Mouse (Mus musculus): ENCODE results near the gene Slf2. TPM values are rescaled to one million over a fixed set of nuclear protein-coding genes. Genes with fewer than 3 reads are reported as not detected.

Slf2 gene
- polyA plus RNA-seq, 1 experiment from 2014 or later, result 25.8 TPM

DNA sequence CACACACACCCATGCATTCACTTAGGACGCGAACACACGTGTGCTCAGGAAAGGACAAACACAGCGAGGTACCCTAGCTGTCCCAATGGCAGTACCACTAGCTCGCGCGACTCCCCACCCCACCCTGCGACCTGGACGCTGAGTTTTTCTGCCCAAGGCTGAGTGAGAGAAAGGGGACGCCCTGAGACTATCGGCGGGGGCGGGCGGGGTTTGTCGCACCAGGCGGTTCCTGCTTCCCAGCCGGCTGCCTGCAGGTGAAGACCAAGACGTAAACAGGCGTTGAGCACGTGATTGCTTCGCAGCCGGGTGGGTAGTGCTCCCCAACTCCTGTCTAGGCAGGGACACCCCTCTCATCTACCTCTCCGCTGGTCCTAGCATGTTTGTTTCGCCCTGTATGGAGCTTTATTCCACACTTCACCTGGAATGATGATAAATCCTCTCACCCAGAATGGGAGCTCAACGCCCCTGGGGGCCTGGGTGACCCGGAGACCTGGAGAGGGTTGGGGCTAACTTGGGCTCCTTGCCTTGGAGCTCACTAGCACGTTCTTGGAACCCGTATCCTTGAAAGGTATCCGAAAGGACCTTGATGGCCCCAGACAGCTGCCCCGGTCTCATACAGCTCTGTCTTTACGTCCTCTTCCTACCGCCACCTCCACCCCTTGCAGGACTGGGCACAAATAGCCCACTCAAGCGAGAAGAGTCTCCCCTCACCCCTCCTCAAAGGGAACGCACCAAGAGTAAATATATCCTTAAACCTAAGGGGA, 84.7 kb downstream of the Slf2 start:
- peak; percentile 62 for ATAC-seq
- Histone ChIP-seq H3K9me3 (replicated peaks) (no peaks in the 10 kb centered on the region), H3K4me2 (peak overlapping the region; percentile 93), H3K27ac (peak overlapping the region; percentile 79), H3K27me3 (replicated peaks) (peaks cover 3% of the 10 kb centered on the region; the same call in 1 of the 2 replicates), H3K9ac (peak overlapping the region; percentile 70), H3K36me3 (peaks cover 19% of the 10 kb centered on the region), H3K4me3 (peak overlapping the region; percentile 66), H3K4me1 (peaks cover 76% of the 10 kb centered on the region)
- WGBS (ENCODE audit: insufficient replicate concordance), result under 1% methylated on average over 34 of the region's 34 CpGs

GRCm38 (mm10) chr19:45016341-45017215, 85.6 kb downstream of the Slf2 start:
- Histone ChIP-seq H3K4me2 (peak overlapping the region; percentile 93), H3K9ac (peak overlapping the region; percentile 70), H3K36me3 (peaks cover 16% of the 10 kb centered on the region), H3K9me3 (replicated peaks) (no peaks in the 10 kb centered on the region), H3K4me3 (peak overlapping the region; percentile 66), H3K27ac (peak overlapping the region; percentile 79), H3K4me1 (peaks cover 82% of the 10 kb centered on the region), H3K27me3 (replicated peaks) (peaks cover 3% of the 10 kb centered on the region; the same call in 1 of the 2 replicates)
- no peak for ATAC-seq
- WGBS (ENCODE audit: insufficient replicate concordance), result 3% methylated on average over 17 of the region's 18 CpGs

DNA sequence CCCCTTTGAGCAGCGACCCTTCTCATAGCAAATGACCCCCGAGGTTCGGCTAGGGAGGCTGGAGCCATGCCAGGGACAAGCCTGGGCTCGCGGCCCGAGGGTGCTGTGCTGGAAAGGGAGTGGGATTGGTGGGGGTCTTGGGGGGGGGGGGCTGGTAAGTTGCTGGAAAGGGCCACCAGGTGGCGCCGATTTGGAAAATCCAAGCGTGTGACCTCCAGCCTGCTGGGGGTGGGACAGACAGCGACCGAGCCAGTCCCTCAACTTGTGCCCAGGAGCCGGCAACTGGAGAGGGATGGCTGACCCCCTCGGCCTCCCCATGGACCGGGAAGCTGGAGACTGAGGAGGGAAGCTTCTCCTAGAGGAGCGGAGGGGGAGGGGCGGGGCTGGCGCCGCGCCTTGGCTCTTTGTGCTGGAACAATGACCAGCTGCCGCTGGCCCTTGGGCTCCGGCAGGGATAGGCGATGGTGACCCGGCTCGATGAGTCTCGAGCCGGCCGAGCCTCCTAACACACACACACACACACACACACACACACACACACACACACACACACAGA, 86.3 kb downstream of the Slf2 start:
- Histone ChIP-seq H3K9ac (peak overlapping the region; percentile 69), H3K36me3 (peaks cover 12% of the 10 kb centered on the region), H3K4me3 (peak overlapping the region; percentile 66), H3K9me3 (replicated peaks) (no peaks in the 10 kb centered on the region), H3K4me2 (peak overlapping the region; percentile 93), H3K4me1 (peaks cover 82% of the 10 kb centered on the region), H3K27ac (peak overlapping the region; percentile 79), H3K27me3 (replicated peaks) (peaks cover 3% of the 10 kb centered on the region; the same call in 1 of the 2 replicates)
- peak; percentile 41 for ATAC-seq
- under 1% methylated on average over 27 of the region's 27 CpGs for WGBS (ENCODE audit: insufficient replicate concordance)

GRCm38 (mm10) chr19:45017909-45018308, 87.0 kb downstream of the Slf2 start:
- H3K27me3 ChIP-seq (replicated peaks), result peaks cover 3% of the 10 kb centered on the region; the same call in 1 of the 2 replicates
- WGBS (ENCODE audit: insufficient replicate concordance), result under 1% methylated on average over 45 of the region's 48 CpGs
- ATAC-seq, result peak; percentile 41
- peak overlapping the region; percentile 93 for H3K4me2 ChIP-seq
- peak overlapping the region; percentile 66 for H3K4me3 ChIP-seq
- peak overlapping the region; percentile 79 for H3K27ac ChIP-seq
- peak overlapping the region; percentile 69 for H3K9ac ChIP-seq
- peaks cover 14% of the 10 kb centered on the region for H3K36me3 ChIP-seq
- H3K4me1 ChIP-seq, result peaks cover 82% of the 10 kb centered on the region
- no peaks in the 10 kb centered on the region for H3K9me3 ChIP-seq (replicated peaks)

DNA sequence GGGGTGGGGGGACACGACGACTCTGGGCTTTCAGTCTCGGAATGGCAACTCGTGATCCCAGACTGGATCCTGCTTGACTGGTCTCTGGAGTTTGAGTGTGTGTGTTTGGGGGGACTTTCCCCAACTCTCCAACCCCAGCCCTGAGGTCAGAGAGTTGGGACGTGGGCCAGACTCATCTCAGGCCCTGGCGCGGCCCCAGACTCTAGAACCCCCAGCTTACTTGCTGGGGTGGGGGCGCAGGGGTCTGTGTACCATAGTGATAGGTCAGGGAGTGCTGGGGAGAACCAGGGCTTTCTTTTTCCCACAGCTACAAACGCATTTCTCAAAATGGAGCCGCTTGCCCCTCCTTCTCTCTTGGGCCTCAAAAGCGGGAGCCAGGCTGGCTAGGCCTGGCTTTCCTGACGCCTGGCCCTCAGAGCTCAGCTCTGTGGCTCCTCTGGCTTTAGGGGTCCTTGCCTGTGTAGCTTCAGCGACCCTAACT, 87.4 kb downstream of the Slf2 start:
- Histone ChIP-seq H3K9me3 (replicated peaks) (no peaks in the 10 kb centered on the region), H3K4me3 (peak overlapping the region; percentile 66), H3K27me3 (replicated peaks) (peaks cover 3% of the 10 kb centered on the region; the same call in 1 of the 2 replicates), H3K36me3 (peaks cover 15% of the 10 kb centered on the region), H3K4me2 (peak overlapping the region; percentile 93), H3K4me1 (peaks cover 77% of the 10 kb centered on the region), H3K27ac (peak overlapping the region; percentile 79), H3K9ac (peak overlapping the region; percentile 69)
- 14% methylated on average over 12 of the region's 13 CpGs for WGBS (ENCODE audit: insufficient replicate concordance)
- no peak for ATAC-seq

GRCm38 (mm10) chr19:45020348-45020747, 89.4 kb downstream of the Slf2 start:
- Histone ChIP-seq H3K4me2 (0 out of 2 replicates have a peak overlapping the region, but pooled peaks have one; percentile 12), H3K9ac (no peak overlapping the region), H3K4me3 (no peak overlapping the region), H3K9me3 (replicated peaks) (no peaks in the 10 kb centered on the region), H3K27me3 (replicated peaks) (peaks cover 3% of the 10 kb centered on the region; the same call in 1 of the 2 replicates), H3K36me3 (peaks cover 32% of the 10 kb centered on the region), H3K27ac (no peak overlapping the region), H3K4me1 (peaks cover 57% of the 10 kb centered on the region)
- ATAC-seq, result no peak
- 63% methylated on average over 6 of the region's 6 CpGs for WGBS (ENCODE audit: insufficient replicate concordance)

GRCm38 (mm10) chr19:45021362-45021761, 90.4 kb downstream of the Slf2 start:
- Histone ChIP-seq H3K9ac (no peak overlapping the region), H3K27ac (no peak overlapping the region), H3K36me3 (peaks cover 42% of the 10 kb centered on the region), H3K4me2 (no peak overlapping the region), H3K9me3 (replicated peaks) (no peaks in the 10 kb centered on the region), H3K4me3 (no peak overlapping the region), H3K27me3 (replicated peaks) (peaks cover 3% of the 10 kb centered on the region; the same call in 1 of the 2 replicates), H3K4me1 (peaks cover 47% of the 10 kb centered on the region)
- no peak for ATAC-seq
- 76% methylated on average over 15 of the region's 15 CpGs for WGBS (ENCODE audit: insufficient replicate concordance)

DNA sequence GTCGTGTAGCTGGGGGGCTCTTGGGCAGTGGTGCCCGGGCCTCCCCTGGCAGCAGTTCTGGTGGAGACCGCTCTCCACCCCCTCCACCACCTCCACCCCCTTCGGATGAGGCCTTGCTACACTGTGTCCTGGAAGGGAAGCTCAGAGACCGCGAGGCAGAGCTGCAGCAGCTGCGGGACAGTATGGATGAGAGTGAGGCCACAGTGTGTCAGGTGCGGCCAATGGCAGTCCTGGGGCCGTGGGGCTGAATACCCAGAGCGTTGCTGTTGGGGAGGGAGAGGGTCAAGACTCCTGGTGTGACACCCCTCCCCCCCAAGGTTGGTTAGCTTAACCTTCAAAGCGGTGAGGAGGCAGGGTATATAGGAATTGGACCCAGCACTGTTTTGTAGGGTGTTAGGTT, 93.0 kb downstream of the Slf2 start:
- Histone ChIP-seq H3K36me3 (peaks cover 57% of the 10 kb centered on the region), H3K4me1 (peaks cover 21% of the 10 kb centered on the region), H3K4me2 (no peak overlapping the region), H3K9ac (no peak overlapping the region), H3K27ac (no peak overlapping the region), H3K27me3 (replicated peaks) (peaks cover 6% of the 10 kb centered on the region; the same call in 1 of the 2 replicates), H3K4me3 (no peak overlapping the region), H3K9me3 (replicated peaks) (no peaks in the 10 kb centered on the region)
- WGBS (ENCODE audit: insufficient replicate concordance), result 72% methylated on average over 11 of the region's 11 CpGs
- ATAC-seq, result no peak

DNA sequence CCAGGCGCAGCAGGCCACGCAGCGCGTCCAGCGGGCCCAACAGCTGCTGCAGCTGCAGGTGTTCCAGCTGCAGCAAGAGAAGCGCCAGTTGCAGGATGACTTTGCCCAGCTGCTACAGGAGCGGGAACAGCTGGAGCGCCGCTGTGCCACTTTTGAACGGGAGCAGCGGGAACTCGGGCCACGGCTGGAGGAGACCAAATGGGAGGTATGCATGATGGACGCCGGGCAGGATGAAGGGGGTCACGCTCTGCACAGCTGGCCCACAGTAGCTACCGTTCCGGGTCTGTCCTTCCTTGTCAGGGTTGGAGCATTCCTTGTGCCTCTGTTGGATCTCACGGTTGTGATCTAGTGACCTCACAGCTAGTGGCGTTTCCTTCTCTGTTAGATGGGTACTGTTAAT, 93.8 kb downstream of the Slf2 start:
- Histone ChIP-seq H3K4me1 (peaks cover 15% of the 10 kb centered on the region), H3K36me3 (peaks cover 57% of the 10 kb centered on the region), H3K4me2 (no peak overlapping the region), H3K9ac (no peak overlapping the region), H3K9me3 (replicated peaks) (no peaks in the 10 kb centered on the region), H3K4me3 (no peak overlapping the region), H3K27ac (no peak overlapping the region), H3K27me3 (replicated peaks) (peaks cover 8% of the 10 kb centered on the region; the same call in 1 of the 2 replicates)
- 87% methylated on average over 20 of the region's 20 CpGs for WGBS (ENCODE audit: insufficient replicate concordance)
- ATAC-seq, result no peak

- Histone ChIP-seq H3K36me3 (peaks cover 56% of the 10 kb centered on the region), H3K4me1 (peaks cover 15% of the 10 kb centered on the region), H3K9ac (no peak overlapping the region), H3K4me2 (no peak overlapping the region), H3K9me3 (replicated peaks) (no peaks in the 10 kb centered on the region), H3K4me3 (no peak overlapping the region), H3K27ac (no peak overlapping the region), H3K27me3 (replicated peaks) (peaks cover 8% of the 10 kb centered on the region; the same call in 1 of the 2 replicates)
- ATAC-seq, result no peak
- 90% methylated on average over 37 of the region's 37 CpGs for WGBS (ENCODE audit: insufficient replicate concordance)
These were observed 95.1 kb downstream of the Slf2 start for GRCm38 (mm10) chr19:45025937-45026568.
